Mouse (Mus musculus): ENCODE data around the gene Lpgat1. TPM values are rescaled to one million over a fixed set of nuclear protein-coding genes. Genes with fewer than 3 reads are reported as not detected.

Lpgat1 gene
- polyA plus RNA-seq, 1 experiment from 2014 or later: 8.8 TPM

GRCm38 (mm10) chr1:191829124-191829523 lies 111.5 kb downstream of the Lpgat1 start:
- H3K36me3 ChIP-seq: peaks cover 97% of the 10 kb centered on the region
- 48% methylated on average over 3 of the region's 3 CpGs for WGBS (ENCODE audit: insufficient replicate concordance)

GRCm38 (mm10) chr1:191833396-191833795 lies 115.8 kb downstream of the Lpgat1 start:
- Histone ChIP-seq H3K27ac (no peak overlapping the region), H3K9ac (no peak overlapping the region), H3K27me3 (no peaks in the 10 kb centered on the region), H3K4me1 (replicated peaks) (peaks cover 20% of the 10 kb centered on the region), H3K4me2 (no peak overlapping the region), H3K36me3 (peaks cover 65% of the 10 kb centered on the region), H3K4me3 (replicated peaks) (no peak overlapping the region), H3K9me3 (replicated peaks) (no peaks in the 10 kb centered on the region)
- WGBS (ENCODE audit: insufficient replicate concordance): 89% methylated on average over 6 of the region's 6 CpGs
- no peak for ATAC-seq (ENCODE audit: low read depth)
- no peak for DNase-seq

More at GRCm38 (mm10) chr1:191829124-191829523, 111.5 kb downstream of the Lpgat1 start:
- no peak overlapping the region for H3K9ac ChIP-seq
- no peaks in the 10 kb centered on the region for H3K4me1 ChIP-seq (replicated peaks)
- no peak for DNase-seq
- no peak for ATAC-seq (ENCODE audit: low read depth)
- H3K27me3 ChIP-seq: no peaks in the 10 kb centered on the region
- no peak overlapping the region for H3K4me3 ChIP-seq (replicated peaks)
- no peaks in the 10 kb centered on the region for H3K9me3 ChIP-seq (replicated peaks)
- no peak overlapping the region for H3K4me2 ChIP-seq
- no peak overlapping the region for H3K27ac ChIP-seq

Other genes starting within 250 kb of the Lpgat1 start
- gene Dtl, start 142.3 kb upstream of the Lpgat1 start, polyA plus RNA-seq (2015; fragmentation: Nextera tagmentation; extraction: Ambion mirVana): 36.6 and 43.0 TPM in 2 replicates
- 25.0 and 30.3 TPM in 2 replicates for gene Ints7, start 142.2 kb upstream of the Lpgat1 start, polyA plus RNA-seq (2015; fragmentation: Nextera tagmentation; extraction: Ambion mirVana)
- 39.3 and 45.7 TPM in 2 replicates for gene Nek2, start 103.6 kb downstream of the Lpgat1 start, polyA plus RNA-seq (2015; fragmentation: Nextera tagmentation; extraction: Ambion mirVana)
- 2.7 and 3.0 TPM in 2 replicates for gene Slc30a1, start 188.9 kb downstream of the Lpgat1 start, polyA plus RNA-seq (2015; fragmentation: Nextera tagmentation; extraction: Ambion mirVana)